Mouse (Mus musculus): Measurements from ENCODE around the gene Ptpre.

DNA sequence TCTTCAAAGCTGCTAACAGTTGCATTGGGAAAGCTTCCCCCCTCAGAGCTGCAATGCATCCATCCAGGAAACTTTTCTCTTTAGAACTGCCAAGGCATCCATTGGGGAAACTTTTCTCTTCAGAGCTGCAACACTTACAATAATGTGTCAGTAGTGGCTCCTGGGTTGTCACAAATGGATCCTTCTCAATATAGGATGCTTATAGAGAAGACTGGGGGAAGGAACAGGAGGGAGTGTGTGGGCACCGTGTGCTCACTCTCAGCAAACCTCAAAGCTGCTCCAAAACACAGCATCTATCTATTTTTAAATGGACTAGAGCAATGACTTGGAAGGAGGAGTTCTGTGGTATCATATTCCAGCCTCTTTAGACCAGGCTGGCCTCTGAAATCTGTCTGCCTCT lies 189.4 kb downstream of the Ptpre start:
- TF ChIP-seq POLR2A (IDR thresholded peaks at IDR 0.05; ENCODE audit: extremely low read depth, insufficient read depth, low read length) = no peak
- no peak for TF ChIP-seq CTCF (IDR thresholded peaks at IDR 0.05; ENCODE audit: low read depth, low read length)

Data from liver, adult 2 months (tissue).